Mouse (Mus musculus) liver, embryonic 14.5 days (tissue): ENCODE results near the gene 1700012B07Rik.

ENCODE experiments used
- CTCF ChIP-seq: IDR thresholded peaks from 2 replicates; pipeline ENCODE4 v1.5.1; 2016; ENCODE audit warnings: antibody characterized with exemption, low read depth, control low read depth
- EP300 ChIP-seq: IDR thresholded peaks from 2 replicates; pipeline ENCODE4 v1.6.1; 2016; ENCODE audit warnings: antibody characterized with exemption, low read depth

- no peak for TF ChIP-seq EP300
- TF ChIP-seq CTCF = no peak
These were observed 36.1 kb upstream of the 1700012B07Rik start for GRCm38 (mm10) chr11:109863951-109864350.
